In genomic region chr1:55363586-55363985, GRCm38 (mm10) we compare ENCODE assay signal across 8 mouse cellular contexts. TPM values are rescaled to one million over a fixed set of nuclear protein-coding genes. Genes with fewer than 3 reads are reported as not detected.
DNase-seq lines count a peak whose midpoint lies in the region; ATAC-seq and TF ChIP-seq lines count a peak whose summit lies in the region.

No protein-coding gene starts in this region.

- in situ Hi-C loops in ES-E14 (cut with MboI; ENCODE audit: low sequenced_read_pairs in 2 of 2, unreplicated experiment in 2 of 2), result no loop called here

- no peaks in the 10 kb centered on the region for H3K9me3 ChIP-seq in ES-E14 (ENCODE audit: control insufficient read depth, insufficient read depth, low read depth, low read length)
- peaks cover 9% of the 10 kb centered on the region; the same call in 1 of the 2 replicates for H3K9me3 ChIP-seq in embryonic facial prominence, embryonic 14.5 days (ENCODE audit: control insufficient read depth, low read length)
- H3K9me3 ChIP-seq in heart, embryonic 16.5 days (replicated peaks; ENCODE audit: control insufficient read depth, low read length), result peaks cover 8% of the 10 kb centered on the region

- H3K9ac ChIP-seq in ES-E14 (ENCODE audit: insufficient read depth, low read depth, low read length, poor library complexity, severe bottlenecking), result peak overlapping the region; percentile 36; the same call in 1 of the 2 replicates
- 0 out of 2 replicates have a peak overlapping the region, but pooled peaks have one; percentile 15 for H3K9ac ChIP-seq in embryonic facial prominence, embryonic 14.5 days (ENCODE audit: low read depth, low read length)
- H3K9ac ChIP-seq in heart, embryonic 16.5 days (ENCODE audit: low read length), result peak overlapping the region; percentile 34

- peak overlapping the region; percentile 57 for H3K4me2 ChIP-seq in embryonic facial prominence, embryonic 14.5 days (ENCODE audit: low read depth, low read length)
- H3K4me2 ChIP-seq in heart, embryonic 16.5 days (ENCODE audit: low read depth, low read length), result peak overlapping the region; percentile 77

- H3K4me1 ChIP-seq in ES-E14 (ENCODE audit: control insufficient read depth in 2 of 2, insufficient read depth in 2 of 2, low read length in 2 of 2, poor library complexity in 1 of 2), result 0 out of 4 replicates have a peak, but pooled peaks cover 0 to 3% of the 10 kb centered on the region in 2 experiments
- H3K4me1 ChIP-seq in embryonic facial prominence, embryonic 14.5 days (ENCODE audit: control insufficient read depth, insufficient read depth, low read length), result no peaks in the 10 kb centered on the region
- no peaks in the 10 kb centered on the region for H3K4me1 ChIP-seq in heart, embryonic 16.5 days (ENCODE audit: control insufficient read depth, insufficient read depth, low read length)
- no peaks in the 10 kb centered on the region; the same call in 1 of the 2 replicates for H3K4me1 ChIP-seq in small intestine, adult 2 months (ENCODE audit: control insufficient read depth, insufficient read depth, insufficient read length, low read length)

- H3K27ac ChIP-seq in ES-E14 (ENCODE audit: insufficient read depth, low read depth, low read length, poor library complexity, severe bottlenecking), result no peak overlapping the region
- H3K27ac ChIP-seq in embryonic facial prominence, embryonic 14.5 days (replicated peaks; ENCODE audit: low read depth, low read length), result no peak overlapping the region
- no peak overlapping the region for H3K27ac ChIP-seq in heart, embryonic 16.5 days (ENCODE audit: low read length)
- no peak overlapping the region for H3K27ac ChIP-seq in small intestine, adult 2 months (ENCODE audit: insufficient read depth, low read depth, low read length)

- peak; percentile 91 for ATAC-seq in embryonic facial prominence, embryonic 14.5 days (ENCODE audit: low read depth)
- peak; percentile 60 for ATAC-seq in heart, embryonic 16.5 days (replicated peaks; ENCODE audit: extremely low read depth, insufficient read depth, low FRiP score)

- 6% methylated on average over 12 of the region's 27 CpGs for whole genome bisulfite sequencing in embryonic facial prominence, embryonic 14.5 days
- 3% methylated on average over 26 of the region's 27 CpGs for WGBS in heart, embryonic 16.5 days
- WGBS in small intestine, adult 2 months, result 3% methylated on average over 26 of the region's 27 CpGs

- H3K4me3 ChIP-seq in ES-E14 (ENCODE audit: insufficient read depth in 1 of 2, low read depth in 1 of 2, low read length in 2 of 2, poor library complexity in 1 of 2, severe bottlenecking in 1 of 2), result peak overlapping the region; percentile 71 to 75
- H3K4me3 ChIP-seq in embryonic facial prominence, embryonic 14.5 days (ENCODE audit: low read depth, low read length), result peak overlapping the region; percentile 47
- H3K4me3 ChIP-seq in heart, embryonic 16.5 days (ENCODE audit: low read length), result peak overlapping the region; percentile 59
- peak overlapping the region; percentile 69 for H3K4me3 ChIP-seq in small intestine, adult 2 months (ENCODE audit: low read depth, low read length)

- peak; percentile 73 to 76 for DNase-seq in B cell, adult 2 months
- DNase-seq in ES-E14 (ENCODE audit: low read depth, low spot score), result no peak
- DNase-seq in embryonic facial prominence, embryonic 14.5 days (ENCODE audit: low spot score), result peak; percentile 79
- DNase-seq in kidney, postnatal 14 days, result peak; percentile 44
- DNase-seq in lung, postnatal 36 days, result peak; percentile 54
- DNase-seq in right cerebral cortex, postnatal 25 days, result no peak

- H3K27me3 ChIP-seq in embryonic facial prominence, embryonic 14.5 days (replicated peaks; ENCODE audit: control insufficient read depth, insufficient read depth, low read length), result peaks cover 38% of the 10 kb centered on the region
- peaks cover 17% of the 10 kb centered on the region for H3K27me3 ChIP-seq in heart, embryonic 16.5 days (ENCODE audit: control insufficient read depth, insufficient read depth, low read length)
- peaks cover 10% of the 10 kb centered on the region; the same call in 1 of the 2 replicates for H3K27me3 ChIP-seq in small intestine, adult 2 months (ENCODE audit: control insufficient read depth, insufficient read depth, low read length)

- TF ChIP-seq CTCF in small intestine, adult 2 months (IDR thresholded peaks at IDR 0.05; ENCODE audit: extremely low read depth, insufficient read length, insufficient replicate concordance, low read depth, low read length), result no peak

- H3K36me3 ChIP-seq in ES-E14 (ENCODE audit: control insufficient read depth, insufficient read depth, low read length, poor library complexity, severe bottlenecking), result no peaks in the 10 kb centered on the region
- no peaks in the 10 kb centered on the region for H3K36me3 ChIP-seq in embryonic facial prominence, embryonic 14.5 days (ENCODE audit: control insufficient read depth, insufficient read depth, low read length)
- no peaks in the 10 kb centered on the region for H3K36me3 ChIP-seq in heart, embryonic 16.5 days (ENCODE audit: control insufficient read depth, insufficient read depth)
- no peaks in the 10 kb centered on the region for H3K36me3 ChIP-seq in small intestine, adult 2 months (ENCODE audit: control insufficient read depth, insufficient read depth, low read length)

- no peak for TF ChIP-seq POLR2A in small intestine, adult 2 months (IDR thresholded peaks at IDR 0.05; ENCODE audit: low read depth, low read length)

TF ChIP-seq in ES-E14, 5 proteins besides CTCF, POLR2A, EP300 and RAD21:
- no peak for TF ChIP-seq ZC3H11A (IDR thresholded peaks at IDR 0.05; ENCODE audit: borderline replicate concordance, low read depth, low read length)
- no peak for TF ChIP-seq CHD2 (IDR thresholded peaks at IDR 0.05; ENCODE audit: low read depth, low read length)
- TF ChIP-seq MAFK (IDR thresholded peaks at IDR 0.05; ENCODE audit: insufficient read depth, low read depth, low read length), result no peak
- TF ChIP-seq ZNF384 (IDR thresholded peaks at IDR 0.05; ENCODE audit: low read depth, low read length), result no peak
- TF ChIP-seq HCFC1 (IDR thresholded peaks at IDR 0.05; ENCODE audit: borderline replicate concordance, insufficient read depth, low read length), result no peak
TF ChIP-seq in ES-E14: peak in this region for 0.

RNA-seq across cellular contexts. Expression of gene Boll, which starts 0.3 kb away (rescaled TPM):
- 2.9 and 3.5 TPM in 2 replicates for total RNA-seq in ES-E14 (2012; rRNA removed)
- polyA plus RNA-seq in embryonic facial prominence, embryonic 14.5 days (2014; fragmentation: Nextera tagmentation; extraction: Ambion mirVana), result 0.17 and 1.4 TPM in 2 replicates
- polyA plus RNA-seq in heart, embryonic 16.5 days (2015; fragmentation: Nextera tagmentation; extraction: Ambion mirVana), result 0.21 TPM in 2 replicates
- polyA plus RNA-seq in small intestine, adult 2 months (2012; rRNA removed), result not detected in 2 replicates

RNA-seq across cellular contexts. Expression of gene Plcl1, which starts 42.1 kb away (rescaled TPM):
- total RNA-seq in ES-E14 (2012; rRNA removed), result 0.05 and 0.49 TPM in 2 replicates
- 2.4 TPM in 2 replicates for polyA plus RNA-seq in embryonic facial prominence, embryonic 14.5 days (2014; fragmentation: Nextera tagmentation; extraction: Ambion mirVana)
- 1.1 and 1.2 TPM in 2 replicates for polyA plus RNA-seq in heart, embryonic 16.5 days (2015; fragmentation: Nextera tagmentation; extraction: Ambion mirVana)
- polyA plus RNA-seq in small intestine, adult 2 months (2012; rRNA removed), result 0.41 and 0.58 TPM in 2 replicates

Comparison
In these comparisons a context has a peak if more than half of its experiments do, and no peak if none do; other contexts are left out.
1. DNase-seq: peak in B cell, adult 2 months (2 of 2), embryonic facial prominence, embryonic 14.5 days (single experiment), kidney, postnatal 14 days (single experiment) and lung, postnatal 36 days (single experiment); none in ES-E14 (single experiment) and right cerebral cortex, postnatal 25 days (single experiment).
2. Peak in every context shown above with its lines, with median percentiles within 50 percentile points of each other: H3K4me3 ChIP-seq and H3K9ac ChIP-seq.